Mouse (Mus musculus) lung, postnatal 0 days (tissue): ENCODE measurements around the gene Hes2. TPM values are rescaled to one million over a fixed set of nuclear protein-coding genes. Genes with fewer than 3 reads are reported as not detected.
A peak's percentile ranks its signal among the peaks of the same experiment; 100 is the strongest.

Source experiments
- ATAC-seq: fragments of 200-750 bp; cut with Nextera tagmentation; 2 replicates; pipeline ENCODE4 v1.8.0; 2017; ENCODE audit warnings: moderate library complexity
- DNase-seq: peaks from one replicate; pipeline ENCODE4 v3.0.0-alpha.2; 2016; ENCODE audit warnings: low spot score
- H3K27ac ChIP-seq: fragments of 300-500 bp; sonication (generic); 2 replicates; pipeline ENCODE4 v1.5.1; 2014; ENCODE audit warnings: antibody characterized with exemption, mild to moderate bottlenecking, low read length, mixed read lengths
- H3K27me3 ChIP-seq: fragments of 300-500 bp; sonication (generic); replicated peaks from 2 replicates; pipeline ENCODE4 v1.6.1; 2014; ENCODE audit warnings: low read length, mixed read lengths; ENCODE audit not compliant: insufficient read depth
- H3K36me3 ChIP-seq: fragments of 300-500 bp; sonication (generic); 2 replicates; pipeline ENCODE4 v1.6.1; 2014; ENCODE audit warnings: low read length, mixed read lengths; ENCODE audit not compliant: insufficient read depth
- H3K4me1 ChIP-seq: fragments of 300-500 bp; sonication (generic); 2 replicates; pipeline ENCODE4 v1.6.1; 2014; ENCODE audit warnings: antibody characterized with exemption, low read depth, low read length, mixed read lengths; ENCODE audit not compliant: insufficient read depth
- H3K4me2 ChIP-seq: fragments of 300-500 bp; sonication (generic); replicated peaks from 2 replicates; pipeline ENCODE4 v1.6.1; 2014; ENCODE audit warnings: low read depth, mild to moderate bottlenecking, low read length, moderate library complexity, mixed read lengths
- H3K4me3 ChIP-seq: fragments of 300-500 bp; sonication (generic); 2 replicates; pipeline ENCODE4 v1.5.1; 2014; ENCODE audit warnings: low read depth, low read length
- H3K9ac ChIP-seq: fragments of 300-500 bp; sonication (generic); replicated peaks from 2 replicates; pipeline ENCODE4 v1.6.1; 2014; ENCODE audit warnings: low read depth, mild to moderate bottlenecking
- H3K9me3 ChIP-seq: fragments of 300-500 bp; sonication (generic); 2 replicates; pipeline ENCODE4 v1.6.1; 2016; ENCODE audit warnings: low read length, mixed read lengths
- CTCF ChIP-seq: IDR thresholded peaks from 2 replicates; pipeline ENCODE4 v1.5.1; 2016; ENCODE audit warnings: antibody characterized with exemption, mild to moderate bottlenecking
- EP300 ChIP-seq: IDR thresholded peaks from 2 replicates; pipeline ENCODE4 v1.6.1; 2016; ENCODE audit warnings: antibody characterized with exemption, mild to moderate bottlenecking, control low read depth
- WGBS: fragments of 180-500 bp; shearing (Covaris S2); extraction: QIAGEN DNeasy Blood & Tissue Kit; methylation state at CpG from one replicate; pipeline ENCODE4 v1.1.7; 2014; 5-methylcytosine and 5-hydroxymethylcytosine counted together
- polyA plus RNA-seq: library from polyadenylated mRNA; unstranded; fragments of >200 nt; fragmentation: Nextera tagmentation; extraction: Ambion mirVana; gene quantifications from 2 replicates; pipeline ENCODE4 v1.2.1, GENCODE M21; 2015

Gene Hes2
- polyA plus RNA-seq, 1 experiment from 2014 or later: 0.26 TPM

DNA sequence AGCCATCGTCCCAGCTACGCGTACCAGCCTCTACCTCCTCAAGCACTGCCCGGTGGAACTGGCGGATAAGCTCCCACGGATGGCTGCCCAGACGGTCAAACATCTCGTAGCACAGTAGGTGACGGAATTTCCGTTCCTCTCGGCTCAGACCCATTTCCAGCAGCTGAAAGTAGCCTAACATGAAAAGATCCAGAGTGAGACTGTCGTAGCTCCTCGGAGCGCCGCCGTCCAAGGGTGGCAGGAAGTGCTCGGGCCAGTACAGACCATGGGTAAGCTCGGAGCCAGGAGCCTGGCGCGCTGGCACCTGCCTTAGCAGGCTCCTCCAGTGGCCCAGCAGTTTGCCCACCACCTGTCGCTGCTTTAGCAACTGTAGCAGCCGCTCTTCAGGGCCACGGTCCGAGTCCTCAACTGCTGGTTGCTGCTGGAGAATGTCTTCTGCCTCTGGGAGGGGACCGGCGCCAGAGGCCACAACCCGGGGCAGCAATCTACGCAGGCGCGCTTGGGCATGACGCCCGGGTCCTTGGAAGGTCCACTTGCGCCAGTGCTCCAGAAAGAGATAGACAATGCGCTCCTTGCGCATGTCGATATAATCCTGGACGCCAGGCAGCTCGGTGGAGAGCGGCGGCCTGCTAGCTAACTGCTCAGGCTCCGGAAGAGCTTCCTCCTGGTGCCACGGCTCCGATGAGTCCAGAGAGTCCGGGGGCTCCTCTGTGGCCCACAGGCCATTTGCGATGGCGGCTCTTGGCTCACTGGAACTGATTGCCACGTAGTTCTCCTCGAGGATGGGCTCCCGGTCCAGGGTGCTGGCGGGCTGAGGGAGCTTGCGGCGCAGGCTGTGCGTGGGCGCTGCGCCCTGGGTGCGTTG is 33.3 kb upstream of the Hes2 start:
- no peak overlapping the region for H3K9ac ChIP-seq
- peak overlapping the region; percentile 10; the same call in 1 of the 2 replicates for H3K4me3 ChIP-seq
- TF ChIP-seq CTCF: no peak
- TF ChIP-seq EP300: no peak
- no peaks in the 10 kb centered on the region for H3K36me3 ChIP-seq
- H3K27ac ChIP-seq: no peak overlapping the region
- H3K4me2 ChIP-seq: peak overlapping the region; percentile 28
- no peaks in the 10 kb centered on the region for H3K9me3 ChIP-seq
- peaks cover 67% of the 10 kb centered on the region for H3K27me3 ChIP-seq
- ATAC-seq (no peak), DNase-seq (no peak)
- peaks cover 8% of the 10 kb centered on the region; the same call in 1 of the 2 replicates for H3K4me1 ChIP-seq
- 26% methylated on average over 54 of the region's 56 CpGs for WGBS

DNA sequence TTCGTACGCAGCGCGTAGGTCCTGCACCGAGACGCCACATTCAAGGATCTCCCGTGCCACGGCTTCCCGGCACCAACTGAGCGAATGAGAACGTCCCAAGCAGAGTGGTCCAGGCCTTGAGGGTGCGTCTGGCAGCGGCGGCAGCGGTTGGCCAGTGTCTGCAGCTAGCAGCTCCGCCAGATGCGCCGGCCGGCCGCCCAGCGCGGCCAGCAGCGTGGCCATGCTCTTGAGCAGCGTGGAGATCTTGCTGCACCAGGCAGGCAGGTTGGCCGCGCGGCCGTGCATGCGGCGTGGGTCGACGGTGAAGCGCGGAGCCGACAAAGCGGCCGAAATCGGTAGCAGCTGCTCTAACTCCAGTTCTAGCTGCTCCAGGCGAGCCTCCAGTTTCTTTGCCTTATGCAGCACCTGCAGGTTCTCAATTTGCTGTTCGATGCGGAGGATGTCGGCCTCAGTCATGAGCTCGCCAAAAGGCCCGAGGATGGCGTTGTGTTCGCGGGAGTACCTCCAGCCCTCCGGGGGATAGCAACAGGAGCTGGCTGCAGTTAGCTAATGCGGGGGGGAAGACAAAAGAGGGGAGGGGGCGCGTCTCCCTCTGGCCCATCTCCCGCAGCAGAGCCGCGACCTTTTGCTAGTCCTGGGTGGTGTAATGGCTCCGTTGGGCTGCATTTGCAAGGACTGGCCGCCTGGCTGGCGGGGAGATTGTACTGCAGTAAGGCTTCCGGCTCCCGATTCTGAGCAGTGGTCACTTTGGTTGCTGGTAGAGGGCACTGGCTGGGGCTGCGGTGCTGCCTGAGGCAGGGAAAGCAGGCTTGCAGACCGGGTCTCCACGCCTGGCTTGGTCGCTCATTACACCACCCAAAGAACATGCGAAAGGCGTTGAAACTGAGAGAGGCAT is 32.4 kb upstream of the Hes2 start:
- no peak for DNase-seq

DNA sequence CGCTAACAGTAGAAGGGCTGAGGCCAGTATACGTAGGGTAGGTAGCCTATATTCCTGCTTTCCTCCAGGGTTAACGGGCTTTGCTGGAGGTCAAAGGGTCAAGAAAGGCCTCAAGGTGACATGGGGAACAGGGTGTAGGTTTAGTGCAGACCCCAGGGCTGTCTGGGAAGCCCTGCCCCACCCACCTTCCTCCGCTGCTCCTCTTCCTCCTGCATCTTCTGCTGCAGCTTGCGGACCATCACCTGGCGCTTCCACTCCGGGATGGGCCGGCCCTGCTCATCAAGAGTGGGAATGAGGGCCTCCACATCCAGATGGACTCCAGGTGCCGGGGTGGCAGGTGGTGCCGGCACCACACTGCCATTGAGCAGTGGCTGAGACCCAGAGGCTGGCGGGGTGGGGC is 30.8 kb upstream of the Hes2 start:
- Histone ChIP-seq H3K9ac (no peak overlapping the region), H3K27ac (no peak overlapping the region), H3K27me3 (peaks cover 72% of the 10 kb centered on the region), H3K4me3 (no peak overlapping the region), H3K9me3 (no peaks in the 10 kb centered on the region), H3K4me2 (no peak overlapping the region), H3K4me1 (no peaks in the 10 kb centered on the region), H3K36me3 (no peaks in the 10 kb centered on the region)
- 84% methylated on average over 11 of the region's 11 CpGs for WGBS
- TF ChIP-seq EP300 (no peak), CTCF (no peak)
- ATAC-seq (no peak), DNase-seq (no peak)

More for the DNA sequence above, 32.4 kb upstream of the Hes2 start:
- ATAC-seq: no peak
- no peak for TF ChIP-seq CTCF
- no peak for TF ChIP-seq EP300
- Histone ChIP-seq H3K9me3 (no peaks in the 10 kb centered on the region), H3K27ac (no peak overlapping the region), H3K27me3 (peaks cover 61% of the 10 kb centered on the region), H3K36me3 (no peaks in the 10 kb centered on the region), H3K4me3 (no peak overlapping the region; the same call in 1 of the 2 replicates), H3K4me2 (peak overlapping the region; percentile 28; the same call in 1 of the 2 replicates), H3K4me1 (no peaks in the 10 kb centered on the region), H3K9ac (no peak overlapping the region)
- 35% methylated on average over 65 of the region's 65 CpGs for WGBS

DNA sequence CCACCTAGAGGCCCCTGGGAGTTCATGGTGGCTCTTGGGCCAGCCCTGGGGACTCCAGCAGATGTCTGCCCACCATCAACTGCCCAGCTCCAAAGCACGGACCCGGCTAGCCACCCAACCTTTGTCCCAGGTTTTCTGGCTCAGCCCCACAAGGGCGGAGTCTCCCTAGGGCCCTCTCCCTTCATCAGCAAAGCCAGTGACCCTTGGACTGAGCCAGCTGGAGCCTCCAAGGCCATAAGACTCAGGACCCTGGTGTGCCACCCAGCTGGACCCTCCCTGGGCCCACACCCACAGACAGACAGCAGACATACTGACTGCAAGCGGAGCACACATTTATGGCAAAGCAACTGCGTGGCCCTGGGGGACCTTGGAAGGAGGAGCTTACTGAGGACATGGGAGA is 29.9 kb upstream of the Hes2 start:
- no peak for ATAC-seq
- Histone ChIP-seq H3K27me3 (peaks cover 69% of the 10 kb centered on the region), H3K9ac (no peak overlapping the region), H3K4me1 (no peaks in the 10 kb centered on the region), H3K36me3 (no peaks in the 10 kb centered on the region), H3K27ac (no peak overlapping the region), H3K4me2 (no peak overlapping the region), H3K4me3 (no peak overlapping the region), H3K9me3 (no peaks in the 10 kb centered on the region)
- WGBS: 82% methylated on average over 5 of the region's 5 CpGs
- DNase-seq: no peak
- TF ChIP-seq CTCF: no peak
- TF ChIP-seq EP300: no peak

DNA sequence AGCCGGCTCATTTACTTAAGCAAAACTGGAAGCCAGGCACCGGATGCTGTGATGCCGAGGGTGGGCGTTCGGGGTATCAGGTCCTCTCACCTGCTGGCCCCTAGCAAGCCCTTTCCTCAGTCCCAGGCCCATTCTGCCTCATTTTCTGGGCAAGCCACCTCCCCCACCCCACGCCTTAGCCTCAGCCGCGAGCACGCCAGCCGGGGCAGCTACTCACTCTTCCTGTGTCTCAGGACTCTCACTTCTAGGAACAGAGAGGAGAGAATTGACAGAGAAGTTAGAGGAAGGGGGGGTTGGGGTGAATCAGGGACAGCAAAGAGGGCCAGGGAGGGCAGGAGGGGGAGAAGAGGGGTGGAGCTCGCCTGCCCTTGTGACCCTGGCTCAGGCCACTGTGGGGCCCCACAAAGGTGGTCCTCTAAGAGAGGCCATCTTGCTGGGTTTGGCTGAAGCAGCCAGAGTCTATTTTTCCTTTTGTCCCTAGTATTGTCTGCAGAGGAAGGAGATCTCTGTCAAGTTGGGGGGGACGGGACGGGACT is 29.2 kb upstream of the Hes2 start:
- H3K4me1 ChIP-seq: no peaks in the 10 kb centered on the region
- H3K4me3 ChIP-seq: no peak overlapping the region
- no peak overlapping the region for H3K27ac ChIP-seq
- DNase-seq: no peak
- no peaks in the 10 kb centered on the region for H3K9me3 ChIP-seq
- WGBS: 38% methylated on average over 13 of the region's 13 CpGs
- H3K36me3 ChIP-seq: no peaks in the 10 kb centered on the region
- ATAC-seq: no peak
- H3K4me2 ChIP-seq: no peak overlapping the region
- H3K9ac ChIP-seq: no peak overlapping the region
- peaks cover 73% of the 10 kb centered on the region for H3K27me3 ChIP-seq
- TF ChIP-seq EP300 (no peak), CTCF (no peak)
